ENCODE assay signal across 8 mouse cellular contexts in the genomic region with DNA sequence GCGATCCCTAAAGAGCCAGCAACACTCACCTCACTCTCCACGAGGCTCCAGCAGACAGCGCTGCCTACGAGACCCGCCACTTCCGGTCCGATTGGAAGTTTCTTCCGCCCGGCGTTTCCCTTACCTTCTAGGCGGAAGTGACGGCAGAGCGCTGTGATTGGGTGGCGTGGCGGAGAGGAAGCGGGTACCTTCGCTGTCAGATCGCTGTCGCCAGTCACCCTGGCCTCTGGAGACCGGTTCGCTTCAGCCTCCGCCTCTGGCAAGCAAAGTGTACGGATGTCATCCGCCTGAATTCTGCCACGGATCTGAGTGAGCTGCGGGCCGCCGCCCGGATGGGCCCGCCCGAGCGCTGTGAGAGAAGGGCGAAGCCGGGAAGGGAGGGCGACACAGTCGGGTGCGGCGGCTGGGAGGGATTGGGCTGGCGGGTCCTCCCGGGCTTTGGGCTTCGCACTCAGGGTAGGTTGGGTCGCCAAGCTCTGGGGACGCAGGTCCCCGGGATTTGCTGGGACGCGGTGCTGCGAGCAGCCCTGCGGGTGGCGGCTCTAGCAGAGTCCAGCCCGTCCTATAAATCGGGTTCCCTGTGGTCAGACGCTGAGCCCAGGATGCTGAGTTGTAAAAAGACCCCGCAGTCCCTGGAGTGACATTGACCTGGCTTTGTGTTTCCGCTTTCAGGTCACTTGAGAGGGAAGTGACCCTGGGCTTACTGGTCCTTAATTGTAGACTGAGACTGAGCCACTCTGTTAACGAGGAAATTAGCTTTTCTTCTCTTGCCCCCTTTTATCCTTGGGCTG. TPM values are rescaled to one million over a fixed set of nuclear protein-coding genes. Genes with fewer than 3 reads are reported as not detected.
DNase-seq lines count a peak whose midpoint lies in the region; ATAC-seq lines count a peak whose summit lies in the region.

Gene Gdap2 (plus strand): TSS at position 67 of the 791 bp plus-strand sequence.
Gene Wdr3 (minus strand): TSS at position 93 of the 791 bp plus-strand sequence.

- H3K4me2 ChIP-seq in forebrain, embryonic 14.5 days (ENCODE audit: low read length): peak within 1 kb of the TSS; percentile 85
- H3K4me2 ChIP-seq in neural tube, embryonic 15.5 days: peak within 1 kb of the TSS; percentile 75

- ATAC-seq in forebrain, embryonic 14.5 days: peak; percentile 99
- peak; percentile 100 for ATAC-seq in neural tube, embryonic 15.5 days (ENCODE audit: low FRiP score)

- no peaks in the 10 kb centered on the region for H3K27me3 ChIP-seq in forebrain, embryonic 14.5 days (replicated peaks; ENCODE audit: control insufficient read depth, insufficient read depth, low read length)
- H3K27me3 ChIP-seq in neural tube, embryonic 15.5 days (replicated peaks): no peaks in the 10 kb centered on the region

- no peaks in the 10 kb centered on the region for H3K9me3 ChIP-seq in forebrain, embryonic 14.5 days (replicated peaks; ENCODE audit: control insufficient read depth, low read length)
- H3K9me3 ChIP-seq in neural tube, embryonic 15.5 days (replicated peaks): no peaks in the 10 kb centered on the region

- peaks cover 7% of the 10 kb centered on the region; the same call in 1 of the 2 replicates for H3K4me1 ChIP-seq in forebrain, embryonic 14.5 days (ENCODE audit: control insufficient read depth, insufficient read depth, low read length)
- H3K4me1 ChIP-seq in neural tube, embryonic 15.5 days: peaks cover 26% of the 10 kb centered on the region

- DNase-seq in ES-CJ7 (ENCODE audit: low read depth, low spot score): peak; percentile 91
- DNase-seq in cerebellum, adult 11 months: peak; percentile 89
- DNase-seq in forebrain, embryonic 14.5 days (ENCODE audit: low spot score): peak; percentile 99
- peak; percentile 91 to 96 for DNase-seq in heart, postnatal 14 days
- peak; percentile 95 for DNase-seq in layer of hippocampus, adult 11-12 months (ENCODE audit: low spot score)
- peak; percentile 95 to 97 for DNase-seq in lung, adult 18-20 months
- peak; percentile 92 for DNase-seq in testis, postnatal 14 days (ENCODE audit: low spot score)

- H3K9ac ChIP-seq in forebrain, embryonic 14.5 days (ENCODE audit: low read length): peak within 1 kb of the TSS; percentile 86
- peak within 1 kb of the TSS; percentile 98 for H3K9ac ChIP-seq in neural tube, embryonic 15.5 days (replicated peaks)

- intact Hi-C loops in heart, postnatal 14 days (cut with DNase I): no loop called here

- H3K4me3 ChIP-seq in forebrain, embryonic 14.5 days (ENCODE audit: low read depth, low read length): peak within 1 kb of the TSS; percentile 84
- peak within 1 kb of the TSS; percentile 94 for H3K4me3 ChIP-seq in neural tube, embryonic 15.5 days (replicated peaks)

- H3K36me3 ChIP-seq in forebrain, embryonic 14.5 days (ENCODE audit: control insufficient read depth, insufficient read depth, low read length): peaks cover 22% of the 10 kb centered on the region
- peaks cover 31% of the 10 kb centered on the region for H3K36me3 ChIP-seq in neural tube, embryonic 15.5 days

- H3K27ac ChIP-seq in forebrain, embryonic 14.5 days (ENCODE audit: low read depth, low read length): peak within 1 kb of the TSS; percentile 87
- peak within 1 kb of the TSS; percentile 96 for H3K27ac ChIP-seq in neural tube, embryonic 15.5 days (replicated peaks)

- under 1% methylated on average over 55 of the region's 55 CpGs for WGBS in forebrain, embryonic 14.5 days
- 0% methylated on average over 55 of the region's 55 CpGs for WGBS in neural tube, embryonic 15.5 days

RNA-seq across cellular contexts. Expression of gene Gdap2, which starts in this region (rescaled TPM):
- 46.6 and 51.3 TPM in 2 replicates for polyA plus RNA-seq in forebrain, embryonic 14.5 days (2014; fragmentation: Nextera tagmentation; extraction: Ambion mirVana)
- 10 to 100 TPM; 12.1 to 13.6 TPM for total RNA-seq in heart, postnatal 14 days (2021)
- 34.4 and 36.2 TPM in 2 replicates for polyA plus RNA-seq in neural tube, embryonic 15.5 days (2015; fragmentation: Nextera tagmentation; extraction: Ambion mirVana)

RNA-seq across cellular contexts. Expression of gene Wdr3, which starts in this region (rescaled TPM):
- 43.7 and 43.8 TPM in 2 replicates for polyA plus RNA-seq in forebrain, embryonic 14.5 days (2014; fragmentation: Nextera tagmentation; extraction: Ambion mirVana)
- 10 to 100 TPM; 11.8 to 13.7 TPM for total RNA-seq in heart, postnatal 14 days (2021)
- polyA plus RNA-seq in neural tube, embryonic 15.5 days (2015; fragmentation: Nextera tagmentation; extraction: Ambion mirVana): 28.1 and 34.3 TPM in 2 replicates

Comparison
In these comparisons a context has a peak if more than half of its experiments do, and no peak if none do; other contexts are left out.
1. Peak in every context shown above with its lines: DNase-seq, ATAC-seq, H3K4me3 ChIP-seq and H3K27ac ChIP-seq.